Mouse (Mus musculus) limb, embryonic 15.5 days (tissue): Measurements from ENCODE around the gene Zfp654. TPM values are rescaled to one million over a fixed set of nuclear protein-coding genes. Genes with fewer than 3 reads are reported as not detected.
A peak's percentile ranks its signal among the peaks of the same experiment; 100 is the strongest.
"Not testable (repeated sequence)": the region's sequence is repeated elsewhere in the genome, so short reads cannot be mapped to it uniquely, and the experiment has no call there.

Source experiments
- ATAC-seq: fragments of 200-750 bp; cut with Nextera tagmentation; 2 replicates; pipeline ENCODE4 v1.8.0; 2017; ENCODE audit warnings: low read depth, moderate TSS enrichment; ENCODE audit not compliant: insufficient number of reproducible peaks, low FRiP score, low TSS enrichment
- H3K27ac ChIP-seq: fragments of 300-500 bp; sonication (generic); 2 replicates; pipeline ENCODE4 v1.5.1; 2015; ENCODE audit warnings: moderate library complexity, mild to moderate bottlenecking, inconsistent platforms
- H3K27me3 ChIP-seq: fragments of 300-500 bp; sonication (generic); 2 replicates; pipeline ENCODE4 v1.6.1; 2015; ENCODE audit warnings: inconsistent platforms
- H3K36me3 ChIP-seq: fragments of 300-500 bp; sonication (generic); 2 replicates; pipeline ENCODE4 v1.6.1; 2015; ENCODE audit warnings: inconsistent platforms
- H3K4me1 ChIP-seq: fragments of 300-500 bp; sonication (generic); 2 replicates; pipeline ENCODE4 v1.6.1; 2015; ENCODE audit warnings: inconsistent platforms
- H3K4me2 ChIP-seq: fragments of 300-500 bp; sonication (generic); 2 replicates; pipeline ENCODE4 v1.6.1; 2015; ENCODE audit warnings: mild to moderate bottlenecking, inconsistent platforms
- H3K4me3 ChIP-seq: fragments of 300-500 bp; sonication (generic); 2 replicates; pipeline ENCODE4 v1.5.1; 2015; ENCODE audit warnings: mild to moderate bottlenecking, inconsistent platforms
- H3K9ac ChIP-seq: fragments of 300-500 bp; sonication (generic); 2 replicates; pipeline ENCODE4 v1.6.1; 2015; ENCODE audit warnings: inconsistent platforms
- H3K9me3 ChIP-seq: fragments of 300-500 bp; sonication (generic); 2 replicates; pipeline ENCODE4 v1.6.1; 2016; ENCODE audit warnings: inconsistent platforms
- WGBS: fragments of 180-500 bp; shearing (Covaris S2); methylation state at CpG from one replicate; pipeline ENCODE4 v1.1.7; 2015; 5-methylcytosine and 5-hydroxymethylcytosine counted together
- polyA plus RNA-seq: library from polyadenylated mRNA; unstranded; fragments of >200 nt; fragmentation: Nextera tagmentation; extraction: Ambion mirVana; gene quantifications from 2 replicates; pipeline ENCODE4 v1.2.1, GENCODE M21; 2015

Zfp654 gene
- polyA plus RNA-seq, 1 experiment from 2014 or later, result 6.4 TPM

GRCm38 (mm10) chr16:64876631-64877265 lies 25.3 kb upstream of the Zfp654 start:
- 77% methylated on average over 4 of the region's 4 CpGs for WGBS
- Histone ChIP-seq H3K4me1 (no peaks in the 10 kb centered on the region), H3K4me3 (no peak overlapping the region), H3K27ac (no peak overlapping the region), H3K9me3 (no peaks in the 10 kb centered on the region), H3K27me3 (no peaks in the 10 kb centered on the region), H3K36me3 (no peaks in the 10 kb centered on the region), H3K4me2 (no peak overlapping the region), H3K9ac (no peak overlapping the region)
- no peak for ATAC-seq

DNA sequence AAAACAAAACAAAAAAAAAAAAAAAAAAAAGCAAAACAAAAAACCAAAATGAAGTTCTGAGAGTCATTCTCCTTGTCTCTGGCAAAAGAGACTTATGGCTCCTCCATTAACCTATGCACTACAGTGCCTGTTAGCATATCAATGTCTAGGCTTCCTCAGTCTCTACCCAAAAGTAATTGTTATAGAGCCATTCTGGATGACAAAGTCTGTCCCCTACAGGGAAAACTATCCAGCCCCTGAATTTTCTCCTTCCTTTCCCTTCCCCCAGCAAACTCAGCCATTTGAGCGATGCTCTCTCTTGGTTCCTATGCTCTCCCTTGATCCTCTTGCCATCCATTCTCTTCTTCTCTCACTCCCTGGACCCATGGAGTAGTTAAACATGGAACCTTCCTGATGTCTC lies 24.4 kb upstream of the Zfp654 start:
- no peak for ATAC-seq
- Histone ChIP-seq H3K27ac (no peak overlapping the region), H3K4me3 (no peak overlapping the region), H3K27me3 (no peaks in the 10 kb centered on the region), H3K4me1 (no peaks in the 10 kb centered on the region), H3K9ac (no peak overlapping the region), H3K36me3 (no peaks in the 10 kb centered on the region), H3K9me3 (no peaks in the 10 kb centered on the region), H3K4me2 (no peak overlapping the region)
- 96% methylated on average over 1 of the region's 1 CpGs for WGBS

GRCm38 (mm10) chr16:64875384-64875783 lies 23.9 kb upstream of the Zfp654 start:
- Histone ChIP-seq H3K4me3 (no peak overlapping the region), H3K9me3 (no peaks in the 10 kb centered on the region), H3K36me3 (no peaks in the 10 kb centered on the region), H3K4me1 (no peaks in the 10 kb centered on the region), H3K4me2 (no peak overlapping the region), H3K27me3 (no peaks in the 10 kb centered on the region), H3K9ac (no peak overlapping the region), H3K27ac (no peak overlapping the region)
- 95% methylated on average over 10 of the region's 10 CpGs for WGBS
- no peak for ATAC-seq

DNA sequence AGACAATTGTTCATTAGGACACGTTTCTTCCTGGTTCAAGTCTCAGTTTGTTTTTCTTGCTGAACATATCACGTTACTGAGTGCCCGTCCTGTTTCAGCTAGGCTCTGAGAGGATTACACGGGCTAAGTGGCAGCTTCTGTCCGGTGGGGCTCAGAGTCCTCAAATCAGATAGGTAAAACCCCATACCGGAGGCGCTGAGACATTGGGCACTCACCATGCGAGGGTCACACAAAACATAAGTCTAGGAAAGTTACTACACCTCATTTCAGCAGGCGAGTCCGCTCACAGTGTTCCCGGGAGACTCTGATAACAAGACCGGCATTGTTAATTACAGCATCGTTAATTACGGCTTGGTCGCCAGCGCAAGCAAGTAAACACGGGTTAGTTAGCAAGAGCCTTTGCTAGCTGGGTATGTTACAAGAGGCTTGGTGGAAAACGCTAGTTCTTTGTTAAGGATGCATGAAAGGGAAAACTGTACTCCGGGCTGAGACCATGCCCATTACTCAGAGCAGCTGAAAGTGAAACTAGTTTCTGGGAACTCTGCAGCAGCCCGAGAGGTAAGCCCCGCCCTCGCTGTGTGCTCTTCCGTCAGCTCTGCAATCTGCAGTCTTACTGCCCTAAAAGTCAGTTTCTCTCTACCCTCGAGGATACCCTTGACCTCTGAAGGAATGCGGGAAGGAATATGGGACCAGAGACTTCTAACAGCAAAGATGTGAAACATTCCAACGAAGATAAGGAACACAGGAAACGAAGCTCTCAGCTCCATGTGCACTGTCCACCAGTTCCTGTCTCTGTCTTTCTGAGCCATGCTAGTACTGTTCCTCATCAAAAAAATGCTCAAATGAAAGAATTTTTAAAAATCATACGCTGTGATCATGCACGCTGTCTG lies 22.2 kb upstream of the Zfp654 start:
- no peaks in the 10 kb centered on the region for H3K36me3 ChIP-seq
- ATAC-seq, result peak; percentile 90
- no peaks in the 10 kb centered on the region for H3K4me1 ChIP-seq
- peak overlapping the region; percentile 67 for H3K9ac ChIP-seq
- peak overlapping the region; percentile 50 for H3K4me2 ChIP-seq
- H3K27ac ChIP-seq, result peak overlapping the region; percentile 89
- WGBS, result 2% methylated on average over 29 of the region's 29 CpGs
- no peaks in the 10 kb centered on the region for H3K27me3 ChIP-seq
- H3K9me3 ChIP-seq, result no peaks in the 10 kb centered on the region
- H3K4me3 ChIP-seq, result peak overlapping the region; percentile 63

DNA sequence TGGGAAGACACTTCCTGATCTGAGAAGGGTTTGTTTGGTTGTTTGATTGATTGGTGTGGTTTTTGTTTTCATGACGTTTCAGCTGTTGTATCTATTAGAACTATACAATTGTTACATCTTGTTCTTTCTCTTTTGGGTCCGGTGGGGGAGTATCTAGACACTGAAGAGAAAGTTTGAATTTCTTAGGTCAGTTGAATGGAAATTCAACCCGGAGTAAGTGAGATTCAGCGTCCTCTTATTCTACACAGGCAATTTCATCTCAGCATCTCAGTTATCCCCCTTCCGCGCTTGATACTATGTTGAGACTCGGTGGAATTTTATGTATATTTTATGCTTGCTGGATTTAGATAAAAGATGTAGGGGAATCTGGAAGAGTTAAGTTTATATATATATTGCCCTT lies 21.4 kb upstream of the Zfp654 start:
- Histone ChIP-seq H3K27me3 (no peaks in the 10 kb centered on the region), H3K4me2 (peak overlapping the region; percentile 50), H3K4me1 (no peaks in the 10 kb centered on the region), H3K4me3 (peak overlapping the region; percentile 63), H3K9me3 (no peaks in the 10 kb centered on the region), H3K36me3 (no peaks in the 10 kb centered on the region), H3K9ac (no peak overlapping the region), H3K27ac (no peak overlapping the region)
- ATAC-seq, result no peak
- 15% methylated on average over 7 of the region's 7 CpGs for WGBS

DNA sequence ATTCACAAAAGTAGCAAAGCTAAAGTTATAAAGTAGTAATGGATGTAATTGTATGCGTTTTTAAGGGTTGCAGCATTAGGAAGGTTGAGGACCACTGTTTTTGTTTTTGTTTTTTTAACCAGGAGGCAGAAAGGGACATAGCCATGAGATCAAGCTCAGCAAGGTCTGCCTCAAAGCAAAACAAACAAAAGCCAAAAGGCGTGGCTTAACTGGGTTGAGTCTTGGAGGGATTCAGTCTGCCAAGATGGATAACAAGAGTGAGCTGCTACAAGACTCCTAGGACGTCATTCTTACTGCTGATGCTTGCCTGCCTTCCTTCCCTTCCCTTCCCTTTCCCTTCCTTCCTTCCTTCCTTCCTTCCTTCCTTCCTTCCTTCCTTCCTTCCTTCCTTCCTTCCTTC lies 20.8 kb upstream of the Zfp654 start:
- no peaks in the 10 kb centered on the region for H3K4me1 ChIP-seq

GRCm38 (mm10) chr16:64869621-64870020 lies 18.2 kb upstream of the Zfp654 start:
- H3K9me3 ChIP-seq, result no peaks in the 10 kb centered on the region
- H3K4me1 ChIP-seq, result no peaks in the 10 kb centered on the region
- no peaks in the 10 kb centered on the region for H3K27me3 ChIP-seq
- no peak overlapping the region for H3K9ac ChIP-seq
- H3K27ac ChIP-seq, result no peak overlapping the region
- no peak for ATAC-seq
- no peaks in the 10 kb centered on the region for H3K36me3 ChIP-seq
- no peak overlapping the region for H3K4me2 ChIP-seq
- H3K4me3 ChIP-seq, result no peak overlapping the region
- 66% methylated on average over 2 of the region's 2 CpGs for WGBS

More for the DNA sequence above, 20.8 kb upstream of the Zfp654 start:
- WGBS, result 43% methylated on average over 3 of the region's 3 CpGs
- Histone ChIP-seq H3K36me3 (no peaks in the 10 kb centered on the region), H3K27ac (no peak overlapping the region), H3K9me3 (no peaks in the 10 kb centered on the region), H3K4me2 (no peak overlapping the region), H3K9ac (no peak overlapping the region), H3K4me3 (no peak overlapping the region), H3K27me3 (no peaks in the 10 kb centered on the region)
- no peak for ATAC-seq

GRCm38 (mm10) chr16:64868613-64869012 lies 17.2 kb upstream of the Zfp654 start:
- Histone ChIP-seq H3K4me3 (no peak overlapping the region), H3K27ac (no peak overlapping the region), H3K27me3 (no peaks in the 10 kb centered on the region), H3K36me3 (no peaks in the 10 kb centered on the region), H3K4me2 (no peak overlapping the region), H3K9me3 (no peaks in the 10 kb centered on the region), H3K9ac (no peak overlapping the region), H3K4me1 (no peaks in the 10 kb centered on the region)
- 65% methylated on average over 6 of the region's 6 CpGs for WGBS
- no peak for ATAC-seq

- not testable (repeated sequence) for H3K4me1 ChIP-seq, ATAC-seq, H3K27me3 ChIP-seq, H3K4me2 ChIP-seq, H3K4me3 ChIP-seq, H3K36me3 ChIP-seq, H3K27ac ChIP-seq, H3K9me3 ChIP-seq, H3K9ac ChIP-seq
- 87% methylated on average over 8 of the region's 8 CpGs for WGBS
These were observed 14.4 kb upstream of the Zfp654 start for GRCm38 (mm10) chr16:64865841-64866240.

DNA sequence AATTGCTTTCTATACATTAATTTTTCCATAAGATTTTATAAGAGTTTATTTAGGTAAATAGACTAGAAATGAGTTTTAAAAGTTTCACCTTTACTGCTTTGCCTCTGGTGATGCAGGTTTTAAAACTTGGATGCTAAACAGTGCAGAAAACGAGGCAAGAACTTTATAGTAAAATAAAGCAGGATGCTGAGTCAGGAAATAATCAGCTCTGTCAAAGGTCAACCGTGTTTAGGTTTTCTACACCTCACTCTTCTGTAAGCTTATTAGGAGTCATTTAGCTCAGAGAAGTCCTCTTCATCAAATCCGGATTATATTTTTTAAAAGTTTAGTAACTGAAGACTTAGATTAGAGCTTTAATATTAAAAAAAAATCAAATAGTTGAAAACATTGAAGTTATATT lies 5.5 kb upstream of the Zfp654 start:
- H3K27ac ChIP-seq, result no peak overlapping the region
- no peak for ATAC-seq

DNA sequence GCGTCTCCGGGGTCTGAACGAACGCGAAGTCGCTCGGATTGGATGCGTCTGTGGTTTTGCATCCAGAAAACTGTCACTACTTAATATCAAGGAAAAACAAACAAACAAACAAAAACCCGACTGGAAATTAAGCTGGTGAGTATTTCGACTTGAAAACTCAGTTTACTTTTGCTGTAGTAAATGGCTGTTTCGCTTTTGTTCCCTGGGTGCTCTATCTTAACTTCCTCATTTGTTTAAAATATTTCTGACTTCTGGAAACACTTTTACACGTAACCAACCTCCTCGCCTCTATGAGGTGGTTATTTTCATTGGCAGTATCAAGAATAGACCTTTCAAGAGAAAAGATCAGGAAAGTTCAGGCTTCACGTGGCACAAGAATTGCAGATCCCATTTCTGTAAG lies 1.4 kb upstream of the Zfp654 start:
- Histone ChIP-seq H3K4me1 (peaks cover 8% of the 10 kb centered on the region; the same call in 1 of the 2 replicates), H3K9me3 (no peaks in the 10 kb centered on the region), H3K4me3 (peak overlapping the region; percentile 93), H3K27me3 (no peaks in the 10 kb centered on the region), H3K27ac (peak overlapping the region; percentile 98), H3K4me2 (peak overlapping the region; percentile 47), H3K9ac (peak overlapping the region; percentile 77), H3K36me3 (peaks cover 22% of the 10 kb centered on the region)
- 3% methylated on average over 14 of the region's 14 CpGs for WGBS
- ATAC-seq, result no peak

More for the DNA sequence above, 5.5 kb upstream of the Zfp654 start:
- Histone ChIP-seq H3K36me3 (peaks cover 23% of the 10 kb centered on the region), H3K9ac (no peak overlapping the region), H3K27me3 (no peaks in the 10 kb centered on the region), H3K4me2 (no peak overlapping the region), H3K4me1 (peaks cover 8% of the 10 kb centered on the region; the same call in 1 of the 2 replicates), H3K9me3 (no peaks in the 10 kb centered on the region), H3K4me3 (no peak overlapping the region)
- 75% methylated on average over 3 of the region's 3 CpGs for WGBS

DNA sequence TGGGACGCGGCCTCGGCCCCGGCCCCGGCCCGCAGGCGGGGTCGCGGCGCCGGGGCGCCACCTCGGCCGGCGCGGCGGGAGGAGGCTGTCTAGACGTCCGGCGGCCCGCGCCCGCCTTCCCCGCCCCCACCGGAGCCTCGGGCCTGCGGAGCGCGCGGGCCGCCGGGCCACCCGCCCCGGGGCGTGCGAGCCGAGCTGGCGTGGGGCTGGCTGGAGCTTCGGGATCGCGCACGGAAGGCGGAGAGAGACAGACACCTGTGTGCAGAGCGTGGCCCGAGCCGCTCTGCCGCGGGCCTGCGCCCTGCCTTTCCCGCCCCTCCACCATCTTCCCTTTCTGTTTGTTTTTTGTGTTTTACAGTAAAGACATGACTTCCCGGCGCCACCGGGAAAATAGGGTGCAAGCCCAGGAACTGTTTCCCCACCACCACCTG lies 1.0 kb upstream of the Zfp654 start:
- Histone ChIP-seq H3K27me3 (no peaks in the 10 kb centered on the region), H3K4me3 (peak overlapping the region; percentile 93), H3K4me2 (peak overlapping the region; percentile 47), H3K36me3 (peaks cover 18% of the 10 kb centered on the region), H3K27ac (peak overlapping the region; percentile 98), H3K4me1 (peaks cover 8% of the 10 kb centered on the region; the same call in 1 of the 2 replicates), H3K9me3 (no peaks in the 10 kb centered on the region), H3K9ac (peak overlapping the region; percentile 77)
- no peak for ATAC-seq
- WGBS, result under 1% methylated on average over 44 of the region's 53 CpGs
